Mouse (Mus musculus) embryonic facial prominence, embryonic 11.5 days (tissue): ENCODE results near the gene Drd4. TPM values are rescaled to one million over a fixed set of nuclear protein-coding genes. Genes with fewer than 3 reads are reported as not detected.
"Not testable (repeated sequence)": the region's sequence is repeated elsewhere in the genome, so short reads cannot be mapped to it uniquely, and the experiment has no call there.

Experiments used
- ATAC-seq: fragments of 200-750 bp; cut with Nextera tagmentation; replicated peaks from 2 replicates; pipeline ENCODE4 v1.8.0; 2017; ENCODE audit warnings: low read depth; ENCODE audit not compliant: insufficient number of reproducible peaks, low FRiP score, low TSS enrichment
- DNase-seq: peaks from one replicate; pipeline ENCODE4 v3.0.0-alpha.2; 2015; ENCODE audit warnings: low spot score
- H3K27ac ChIP-seq: fragments of 300-500 bp; sonication (generic); replicated peaks from 2 replicates; pipeline ENCODE4 v1.5.1; 2014; ENCODE audit warnings: mild to moderate bottlenecking, low read depth, low read length, control low read depth
- H3K27me3 ChIP-seq: fragments of 300-500 bp; sonication (generic); 2 replicates; pipeline ENCODE4 v1.6.1; 2014; ENCODE audit warnings: mild to moderate bottlenecking, low read length, moderate library complexity, mixed read lengths; ENCODE audit not compliant: control insufficient read depth, insufficient read depth
- H3K36me3 ChIP-seq: fragments of 300-500 bp; sonication (generic); replicated peaks from 2 replicates; pipeline ENCODE4 v1.6.1; 2014; ENCODE audit warnings: low read depth, mild to moderate bottlenecking, low read length, moderate library complexity, mixed read lengths; ENCODE audit not compliant: control insufficient read depth, insufficient read depth
- H3K4me1 ChIP-seq: fragments of 300-500 bp; sonication (generic); 2 replicates; pipeline ENCODE4 v1.6.1; 2014; ENCODE audit warnings: low read length, mixed read lengths; ENCODE audit not compliant: control insufficient read depth, insufficient read depth
- H3K4me2 ChIP-seq: fragments of 300-500 bp; sonication (generic); 2 replicates; pipeline ENCODE4 v1.6.1; 2014; ENCODE audit warnings: low read depth, mild to moderate bottlenecking, control low read depth, low read length, moderate library complexity
- H3K4me3 ChIP-seq: fragments of 300-500 bp; sonication (generic); 2 replicates; pipeline ENCODE4 v1.5.1; 2014; ENCODE audit warnings: low read depth, low read length, control low read depth
- H3K9ac ChIP-seq: fragments of 300-500 bp; sonication (generic); replicated peaks from 2 replicates; pipeline ENCODE4 v1.6.1; 2014; ENCODE audit warnings: mild to moderate bottlenecking, control low read depth, low read length
- H3K9me3 ChIP-seq: fragments of 300-500 bp; sonication (generic); replicated peaks from 2 replicates; pipeline ENCODE4 v1.6.1; 2016; ENCODE audit warnings: mild to moderate bottlenecking, low read length, inconsistent platforms, mixed read lengths; ENCODE audit not compliant: control insufficient read depth
- WGBS: fragments of 180-500 bp; shearing (Covaris S2); extraction: QIAGEN DNeasy Blood & Tissue Kit; methylation state at CpG from one replicate; pipeline ENCODE4 v1.1.7; 2014; 5-methylcytosine and 5-hydroxymethylcytosine counted together
- polyA plus RNA-seq: library from polyadenylated mRNA; unstranded; fragments of >200 nt; fragmentation: Nextera tagmentation; extraction: Ambion mirVana; gene quantifications from 2 replicates; pipeline ENCODE4 v1.2.1, GENCODE M21; 2014

Gene Drd4
- 0.62 and 0.89 TPM in 2 replicates for polyA plus RNA-seq

GRCm38 (mm10) chr7:141291921-141292582 is at the start of gene Drd4:
Gene Drd4 (plus strand): TSS chr7:141292006.
- DNase-seq: peak; percentile 76
- Histone ChIP-seq H3K4me3 (peak within 1 kb of the TSS; percentile 43), H3K27ac (no peak within 1 kb of the TSS), H3K9me3 (no peaks in the 10 kb centered on the region), H3K4me2 (peak within 1 kb of the TSS; percentile 78), H3K9ac (peak within 1 kb of the TSS; percentile 54), H3K36me3 (no peaks in the 10 kb centered on the region), H3K4me1 (peaks cover 6% of the 10 kb centered on the region; the same call in 1 of the 2 replicates), H3K27me3 (peaks cover 34% of the 10 kb centered on the region)
- peak; percentile 70; the same call in 1 of the 2 replicates for ATAC-seq
- WGBS: 2% methylated on average over 44 of the region's 46 CpGs

DNA sequence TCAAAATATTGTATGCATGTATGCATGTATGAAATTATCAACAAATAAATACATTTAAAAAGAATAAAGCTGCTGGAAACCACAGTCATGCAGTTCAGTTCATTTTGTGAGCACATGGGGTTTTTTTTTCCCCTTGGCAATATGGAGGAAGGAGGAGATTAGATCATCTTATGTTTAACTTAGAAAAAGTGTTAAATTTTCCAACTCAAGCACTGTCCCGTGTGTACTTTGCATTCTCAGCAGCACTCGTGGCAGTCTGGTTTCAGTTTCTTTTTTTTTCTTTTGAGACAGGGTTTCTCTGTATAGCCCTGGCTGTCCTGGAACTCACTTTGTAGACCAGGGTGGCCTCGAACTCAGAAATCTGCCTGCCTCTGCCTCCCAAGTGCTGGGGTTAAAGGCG is 41.3 kb upstream of the Drd4 start:
- H3K9me3 ChIP-seq, H3K9ac ChIP-seq, H3K27ac ChIP-seq, H3K4me2 ChIP-seq, H3K4me1 ChIP-seq, ATAC-seq, H3K4me3 ChIP-seq, DNase-seq, H3K27me3 ChIP-seq: not testable (repeated sequence)
- 94% methylated on average over 4 of the region's 4 CpGs for WGBS
- H3K36me3 ChIP-seq: peaks cover 16% of the 10 kb centered on the region

DNA sequence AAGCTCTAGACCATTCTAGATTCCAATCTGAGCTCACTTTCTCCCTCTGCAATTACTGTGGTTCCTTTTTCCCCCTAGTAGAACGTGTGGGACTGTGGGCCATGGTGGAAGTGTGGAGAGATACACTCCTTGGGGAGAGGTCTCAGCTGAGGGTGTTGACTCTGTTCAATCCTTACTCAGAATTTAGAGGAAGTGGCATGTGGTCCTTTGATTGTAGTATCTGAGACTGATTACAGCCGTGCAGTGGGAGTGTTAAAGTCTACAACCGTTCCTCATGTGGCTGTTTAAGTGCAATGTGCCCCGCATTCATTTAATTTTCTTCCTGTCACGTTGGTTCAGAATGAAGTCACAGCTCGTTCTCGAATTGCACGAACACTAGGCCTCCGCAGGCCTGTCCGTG is 35.6 kb upstream of the Drd4 start:
- Histone ChIP-seq H3K9me3 (no peaks in the 10 kb centered on the region), H3K27ac (no peak overlapping the region), H3K4me3 (no peak overlapping the region), H3K4me2 (no peak overlapping the region), H3K36me3 (peaks cover 36% of the 10 kb centered on the region), H3K27me3 (no peaks in the 10 kb centered on the region), H3K9ac (no peak overlapping the region), H3K4me1 (no peaks in the 10 kb centered on the region)
- WGBS: 93% methylated on average over 10 of the region's 10 CpGs
- ATAC-seq: no peak
- no peak for DNase-seq

GRCm38 (mm10) chr7:141261480-141261879 is 30.3 kb upstream of the Drd4 start:
- WGBS: 93% methylated on average over 3 of the region's 3 CpGs

DNA sequence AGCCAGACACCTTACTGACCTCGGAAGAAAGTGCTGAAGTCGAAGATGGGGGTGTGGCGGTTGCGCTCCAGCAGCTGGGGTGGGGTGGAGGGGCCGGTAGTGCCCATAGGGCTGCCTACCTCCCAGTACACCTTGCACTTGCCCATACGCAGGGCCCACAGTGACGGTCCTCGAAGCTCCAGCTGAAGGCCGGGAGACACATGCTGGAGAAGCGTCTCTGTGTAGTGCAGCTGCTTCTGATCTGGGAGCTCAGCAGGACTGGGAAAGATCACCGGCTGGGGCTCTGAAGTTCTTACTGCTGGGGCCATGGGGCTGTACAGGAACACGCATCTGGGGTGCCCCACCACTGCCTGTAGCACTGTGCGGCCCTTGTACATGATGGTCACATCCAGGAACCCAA is 28.2 kb upstream of the Drd4 start:
- H3K9ac ChIP-seq: no peak overlapping the region
- ATAC-seq (no peak), DNase-seq (no peak)
- H3K4me1 ChIP-seq: no peaks in the 10 kb centered on the region
- H3K27me3 ChIP-seq: no peaks in the 10 kb centered on the region
- no peak overlapping the region for H3K4me3 ChIP-seq
- no peak overlapping the region for H3K27ac ChIP-seq
- 85% methylated on average over 13 of the region's 13 CpGs for WGBS
- no peak overlapping the region for H3K4me2 ChIP-seq
- peaks cover 38% of the 10 kb centered on the region for H3K36me3 ChIP-seq
- no peaks in the 10 kb centered on the region for H3K9me3 ChIP-seq

More at GRCm38 (mm10) chr7:141261480-141261879, 30.3 kb upstream of the Drd4 start:
- peaks cover 52% of the 10 kb centered on the region for H3K36me3 ChIP-seq
- no peaks in the 10 kb centered on the region for H3K9me3 ChIP-seq
- no peak for DNase-seq
- no peak overlapping the region for H3K9ac ChIP-seq
- no peak for ATAC-seq
- H3K4me2 ChIP-seq: no peak overlapping the region
- no peaks in the 10 kb centered on the region for H3K27me3 ChIP-seq
- H3K4me3 ChIP-seq: no peak overlapping the region
- H3K27ac ChIP-seq: no peak overlapping the region
- H3K4me1 ChIP-seq: no peaks in the 10 kb centered on the region

GRCm38 (mm10) chr7:141264041-141264700 is 27.6 kb upstream of the Drd4 start:
- DNase-seq (no peak), ATAC-seq (no peak)
- Histone ChIP-seq H3K36me3 (peaks cover 34% of the 10 kb centered on the region), H3K4me1 (no peaks in the 10 kb centered on the region), H3K9ac (no peak overlapping the region), H3K27me3 (no peaks in the 10 kb centered on the region), H3K9me3 (no peaks in the 10 kb centered on the region), H3K27ac (no peak overlapping the region), H3K4me3 (no peak overlapping the region), H3K4me2 (no peak overlapping the region)
- WGBS: 71% methylated on average over 11 of the region's 11 CpGs

GRCm38 (mm10) chr7:141264761-141265410 is 26.9 kb upstream of the Drd4 start:
- Histone ChIP-seq H3K9ac (no peak overlapping the region), H3K27ac (no peak overlapping the region), H3K4me1 (no peaks in the 10 kb centered on the region), H3K4me2 (no peak overlapping the region), H3K27me3 (no peaks in the 10 kb centered on the region), H3K36me3 (peaks cover 28% of the 10 kb centered on the region), H3K9me3 (no peaks in the 10 kb centered on the region), H3K4me3 (no peak overlapping the region)
- ATAC-seq (0 out of 2 replicates have a peak, but pooled peaks have one; percentile 37), DNase-seq (peak; percentile 35)
- WGBS: 44% methylated on average over 12 of the region's 12 CpGs

DNA sequence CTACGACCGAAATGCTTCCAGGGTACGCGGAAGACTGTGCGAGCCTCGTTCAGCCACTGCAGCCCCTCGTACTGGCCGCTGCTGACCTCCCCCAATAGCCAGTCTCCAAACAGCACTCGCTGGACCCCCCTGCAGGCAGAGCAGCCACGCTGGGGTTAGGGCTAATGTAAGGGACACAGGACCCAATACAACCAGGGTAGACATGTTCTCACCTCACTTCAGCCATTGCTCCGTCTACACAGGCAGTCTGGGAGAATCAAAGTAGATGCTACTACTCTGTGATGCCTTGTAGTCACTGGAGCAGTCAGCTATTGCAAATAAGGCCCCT is 26.4 kb upstream of the Drd4 start:
- Histone ChIP-seq H3K36me3 (peaks cover 24% of the 10 kb centered on the region), H3K9me3 (no peaks in the 10 kb centered on the region), H3K4me3 (no peak overlapping the region), H3K4me2 (no peak overlapping the region), H3K27ac (no peak overlapping the region), H3K9ac (no peak overlapping the region), H3K27me3 (no peaks in the 10 kb centered on the region), H3K4me1 (no peaks in the 10 kb centered on the region)
- DNase-seq: no peak
- ATAC-seq: no peak
- 38% methylated on average over 11 of the region's 11 CpGs for WGBS
